Mouse (Mus musculus) lung, postnatal 0 days (tissue): ENCODE data around the gene Tmem247.

ENCODE experiments used
- CTCF ChIP-seq: IDR thresholded peaks from 2 replicates; pipeline ENCODE4 v1.5.1; 2016; ENCODE audit warnings: antibody characterized with exemption, mild to moderate bottlenecking
- EP300 ChIP-seq: IDR thresholded peaks from 2 replicates; pipeline ENCODE4 v1.6.1; 2016; ENCODE audit warnings: antibody characterized with exemption, mild to moderate bottlenecking, control low read depth

DNA sequence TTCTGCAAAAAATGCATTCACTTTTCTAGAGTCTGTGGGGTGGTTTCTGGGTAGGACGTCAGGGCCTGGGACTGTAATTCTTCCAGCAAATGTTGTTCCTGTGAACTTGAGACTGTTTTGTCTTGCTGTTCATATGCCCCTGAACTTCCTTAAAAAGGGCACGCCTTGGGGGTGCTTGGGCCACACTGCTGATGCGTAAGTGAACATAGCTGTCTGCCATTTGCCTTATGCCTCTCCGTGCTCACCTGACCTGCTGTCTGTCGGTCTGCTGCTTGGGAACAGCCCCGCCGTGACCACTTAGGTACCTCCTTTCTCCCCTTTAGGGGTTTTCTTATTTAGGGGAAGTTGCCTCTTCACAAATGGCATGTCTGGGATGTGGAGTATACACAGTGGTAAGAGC, 54.7 kb downstream of the Tmem247 start:
- TF ChIP-seq CTCF: no peak
- no peak for TF ChIP-seq EP300
